Mouse (Mus musculus) lung, postnatal 0 days (tissue): ENCODE measurements around the gene Gm20388.

Experiments
- CTCF ChIP-seq: IDR thresholded peaks from 2 replicates; pipeline ENCODE4 v1.5.1; 2016; ENCODE audit warnings: antibody characterized with exemption, mild to moderate bottlenecking
- EP300 ChIP-seq: IDR thresholded peaks from 2 replicates; pipeline ENCODE4 v1.6.1; 2016; ENCODE audit warnings: antibody characterized with exemption, mild to moderate bottlenecking, control low read depth

- TF ChIP-seq CTCF (no peak), EP300 (no peak)
These were observed 1448.0 kb downstream of the Gm20388 start for GRCm38 (mm10) chr8:121358609-121359008.
